Mouse (Mus musculus): ENCODE data around the gene Nbdy. TPM values are rescaled to one million over a fixed set of nuclear protein-coding genes. Genes with fewer than 3 reads are reported as not detected.
A peak's percentile ranks its signal among the peaks of the same experiment; 100 is the strongest.

The Nbdy gene
- polyA plus RNA-seq, 1 experiment from 2014 or later = 108 TPM

DNA sequence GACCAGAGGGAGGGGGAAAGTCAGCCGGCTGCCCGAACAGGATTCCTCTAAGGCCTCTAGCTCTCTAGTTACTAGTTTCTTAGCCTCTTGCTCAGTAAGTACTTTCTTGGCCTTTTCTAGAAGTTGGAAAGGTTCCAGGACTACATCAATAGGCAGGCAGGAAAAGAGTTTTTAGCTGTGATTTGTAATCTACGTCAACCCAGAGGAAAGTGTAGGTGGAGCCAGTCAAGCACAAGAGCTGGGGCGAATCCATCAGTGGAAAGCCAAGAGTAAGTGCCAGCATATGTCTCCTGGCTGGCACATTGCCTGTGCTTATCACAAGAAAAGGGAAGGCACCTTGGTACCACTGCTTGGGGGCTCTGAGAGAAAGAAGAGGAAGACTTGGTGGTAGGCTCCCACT lies 12.3 kb downstream of the Nbdy start:
- 60% methylated on average over 4 of the region's 4 CpGs for WGBS
- no peak for TF ChIP-seq CTCF (IDR thresholded peaks at IDR 0.05; ENCODE audit: low read depth)
- Histone ChIP-seq H3K4me3 (ENCODE audit: low read depth, low read length) (no peak overlapping the region), H3K36me3 (ENCODE audit: insufficient read depth) (peaks cover 9% of the 10 kb centered on the region; the same call in 1 of the 2 replicates), H3K4me2 (no peak overlapping the region), H3K4me1 (ENCODE audit: insufficient read depth) (no peaks in the 10 kb centered on the region), H3K9me3 (ENCODE audit: low read depth, low read length) (no peaks in the 10 kb centered on the region), H3K27ac (ENCODE audit: low read depth) (no peak overlapping the region), H3K9ac (no peak overlapping the region), H3K27me3 (ENCODE audit: insufficient read depth, low read length) (no peaks in the 10 kb centered on the region)
- ATAC-seq (ENCODE audit: insufficient read depth) (no peak), DNase-seq (peak; percentile 17)

DNA sequence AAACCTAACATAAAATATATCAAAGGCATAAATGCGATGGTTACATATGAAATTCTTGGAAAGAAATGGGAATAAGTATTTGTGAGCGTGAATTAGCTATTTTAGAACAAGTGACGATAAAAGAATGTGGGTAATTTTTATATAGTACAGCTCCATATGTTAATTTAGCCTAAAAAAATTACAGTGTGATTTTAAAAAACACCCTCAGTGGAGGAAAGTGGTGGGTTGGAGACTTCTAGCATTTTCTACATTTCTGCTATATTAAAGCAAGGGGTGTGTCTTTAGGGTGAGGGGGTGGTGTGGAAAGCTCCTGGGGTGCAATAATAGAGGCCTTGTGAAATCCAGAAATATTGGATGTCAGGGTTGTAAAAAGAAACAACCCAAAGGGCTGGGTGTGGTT lies 19.1 kb downstream of the Nbdy start:
- no peaks in the 10 kb centered on the region for H3K4me1 ChIP-seq (ENCODE audit: insufficient read depth)
- H3K4me2 ChIP-seq = no peak overlapping the region
- WGBS = 87% methylated on average over 3 of the region's 3 CpGs
- TF ChIP-seq CTCF (IDR thresholded peaks at IDR 0.05; ENCODE audit: low read depth) = no peak
- no peaks in the 10 kb centered on the region for H3K36me3 ChIP-seq (ENCODE audit: insufficient read depth)
- H3K9ac ChIP-seq = no peak overlapping the region
- no peak overlapping the region for H3K27ac ChIP-seq (ENCODE audit: low read depth)
- DNase-seq (no peak), ATAC-seq (ENCODE audit: insufficient read depth) (no peak)
- H3K4me3 ChIP-seq (ENCODE audit: low read depth, low read length) = no peak overlapping the region
- H3K9me3 ChIP-seq (ENCODE audit: low read depth, low read length) = no peaks in the 10 kb centered on the region
- no peaks in the 10 kb centered on the region for H3K27me3 ChIP-seq (ENCODE audit: insufficient read depth, low read length)

DNA sequence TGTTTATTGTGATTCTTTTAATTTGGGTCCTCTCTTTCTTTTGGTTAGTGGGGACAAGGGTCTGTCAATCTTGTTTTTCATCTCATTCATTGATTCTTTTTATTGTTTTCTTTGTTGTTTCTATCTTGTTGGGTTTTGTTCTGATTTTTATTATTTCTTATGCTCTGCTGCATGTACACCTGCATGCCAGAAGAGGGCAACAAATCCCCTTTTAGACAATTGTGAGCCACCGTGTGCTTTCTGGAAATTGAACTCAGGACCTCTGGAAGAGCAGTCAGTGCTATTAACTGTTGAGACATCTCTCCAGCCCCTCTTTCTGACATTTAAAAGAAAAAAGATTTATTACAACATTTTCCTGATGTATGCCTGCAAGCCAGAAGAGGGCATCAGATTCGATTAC lies 25.8 kb downstream of the Nbdy start:
- Histone ChIP-seq H3K9ac (no peak overlapping the region), H3K9me3 (ENCODE audit: low read depth, low read length) (no peaks in the 10 kb centered on the region), H3K4me1 (ENCODE audit: insufficient read depth) (no peaks in the 10 kb centered on the region), H3K27me3 (ENCODE audit: insufficient read depth, low read length) (no peaks in the 10 kb centered on the region), H3K4me3 (ENCODE audit: low read depth, low read length) (no peak overlapping the region), H3K4me2 (no peak overlapping the region), H3K27ac (ENCODE audit: low read depth) (no peak overlapping the region), H3K36me3 (ENCODE audit: insufficient read depth) (no peaks in the 10 kb centered on the region)
- TF ChIP-seq CTCF (IDR thresholded peaks at IDR 0.05; ENCODE audit: low read depth) = peak; percentile 48
- 42% methylated on average over 2 of the region's 2 CpGs for WGBS
- peak; percentile 9 for DNase-seq
- no peak for ATAC-seq (ENCODE audit: insufficient read depth)

Other genes with a start within 250 kb of the Nbdy start
- 35.0 and 35.2 TPM in 2 replicates for gene Ubqln2, start 225.4 kb upstream of the Nbdy start, polyA plus RNA-seq (2014; fragmentation: Nextera tagmentation; extraction: Ambion mirVana)
- gene Cypt3, start 165.0 kb upstream of the Nbdy start, polyA plus RNA-seq (2014; fragmentation: Nextera tagmentation; extraction: Ambion mirVana) = not detected in 2 replicates
- gene Kctd12b, start 27.2 kb upstream of the Nbdy start, polyA plus RNA-seq (2014; fragmentation: Nextera tagmentation; extraction: Ambion mirVana) = 8.1 and 9.4 TPM in 2 replicates
- gene Spin2c, start 108.6 kb downstream of the Nbdy start, polyA plus RNA-seq (2014; fragmentation: Nextera tagmentation; extraction: Ambion mirVana) = 22.4 and 22.9 TPM in 2 replicates

All from lung, embryonic 14.5 days (tissue).